Comparison of ENCODE assay signal across 12 mouse cellular contexts in genomic region chr4:105365076-105365475, GRCm38 (mm10).
DNase-seq lines count a peak whose midpoint lies in the region; ATAC-seq lines count a peak whose summit lies in the region.
"Had no signal": no experiment of that assay in that cellular context is flagged by ENCODE, and none has a peak within 500 bp of the region (broad histone marks: within the 10 kb centered on the region; RNA-seq: fewer than 3 reads in every experiment).

No protein-coding gene starts in this region.

- 73% methylated on average over 5 of the region's 5 CpGs for WGBS in heart, embryonic 10.5 days
- 29% methylated on average over 5 of the region's 5 CpGs for WGBS in lung, embryonic 16.5 days

- H3K9me3 ChIP-seq in heart, embryonic 10.5 days = no peaks in the 10 kb centered on the region
- no peaks in the 10 kb centered on the region for H3K9me3 ChIP-seq in lung, embryonic 16.5 days (ENCODE audit: control insufficient read depth, low read length)
- H3K9me3 ChIP-seq: midbrain, embryonic 10.5 days had no signal

- intact Hi-C loops in left cerebral cortex, postnatal 14 days (cut with DNase I) = no loop called here

- H3K27me3 ChIP-seq in heart, embryonic 10.5 days (ENCODE audit: insufficient read depth, poor library complexity, severe bottlenecking) = no peaks in the 10 kb centered on the region
- H3K27me3 ChIP-seq in lung, embryonic 16.5 days (ENCODE audit: control insufficient read depth, insufficient read depth, low read depth, low read length) = no peaks in the 10 kb centered on the region

- H3K9ac ChIP-seq in lung, embryonic 16.5 days (ENCODE audit: low read length) = no peak overlapping the region

- H3K27ac ChIP-seq in heart, embryonic 10.5 days = peak overlapping the region; percentile 31; the same call in 1 of the 2 replicates
- peak overlapping the region; percentile 28 for H3K27ac ChIP-seq in lung, embryonic 16.5 days (ENCODE audit: low read length)
- H3K27ac ChIP-seq: midbrain, embryonic 10.5 days had no signal

- DNase-seq in gastrocnemius, postnatal 25 days = peak; percentile 20
- no peak for DNase-seq in gastrocnemius, postnatal 10 days
- no peak for DNase-seq in heart, embryonic 10.5 days (ENCODE audit: low spot score)
- DNase-seq in kidney, adult 8-10 months = peak; percentile 89 to 92
- DNase-seq in right cerebral cortex, adult 2 months (ENCODE audit: low spot score in 2 of 2) = no peak
- no peak for DNase-seq in left cerebral cortex, postnatal 14 days (ENCODE audit: low spot score in 2 of 2)
- DNase-seq: B cell, adult 2 months; layer of hippocampus, adult 9-11 months had no signal

- ATAC-seq in lung, embryonic 16.5 days (ENCODE audit: low read depth) = peak; percentile 95
- ATAC-seq in inflammation-experienced regulatory T-cells, adult 6 months = no peak

- no peak overlapping the region for H3K4me3 ChIP-seq in heart, embryonic 10.5 days
- H3K4me3 ChIP-seq in lung, embryonic 16.5 days (ENCODE audit: low read length) = no peak overlapping the region
- H3K4me3 ChIP-seq: erythroblast, embryonic 14.5 days; midbrain, embryonic 10.5 days had no signal

- H3K4me2 ChIP-seq in lung, embryonic 16.5 days (ENCODE audit: low read depth, low read length) = no peak overlapping the region

- peaks cover 18% of the 10 kb centered on the region for H3K4me1 ChIP-seq in heart, embryonic 10.5 days
- peaks cover 11% of the 10 kb centered on the region; the same call in 1 of the 2 replicates for H3K4me1 ChIP-seq in lung, embryonic 16.5 days (replicated peaks; ENCODE audit: control insufficient read depth, insufficient read depth, low read length)
- H3K4me1 ChIP-seq: midbrain, embryonic 10.5 days had no signal

- H3K36me3 ChIP-seq in heart, embryonic 10.5 days = no peaks in the 10 kb centered on the region
- H3K36me3 ChIP-seq in lung, embryonic 16.5 days (ENCODE audit: control insufficient read depth, insufficient read depth, low read length) = no peaks in the 10 kb centered on the region
- H3K36me3 ChIP-seq: midbrain, embryonic 10.5 days had no signal

Comparison
In these comparisons a context has a peak if more than half of its experiments do, and no peak if none do; other contexts are left out.
1. DNase-seq: peak in gastrocnemius, postnatal 25 days (single experiment) and kidney, adult 8-10 months (2 of 2); none in gastrocnemius, postnatal 10 days (single experiment), heart, embryonic 10.5 days (single experiment), right cerebral cortex, adult 2 months (0 of 2) and left cerebral cortex, postnatal 14 days (0 of 2).